Mouse (Mus musculus) heart, adult 2 months (tissue): ENCODE data around the gene Gsg1l. TPM values are rescaled to one million over a fixed set of nuclear protein-coding genes. Genes with fewer than 3 reads are reported as not detected.
A peak's percentile ranks its signal among the peaks of the same experiment; 100 is the strongest.

Experiments
- DNase-seq, 2 experiments: peaks; one replicate each; pipeline ENCODE4 v3.0.0; 2021
- H3K27ac ChIP-seq: fragments of 200-600 bp; 2 replicates; pipeline ENCODE4 v1.8.1; 2022
- H3K27me3 ChIP-seq: fragments of 200-500 bp; 2 replicates; pipeline ENCODE4 v1.6.1; 2012; ENCODE audit warnings: mild to moderate bottlenecking, low read length, inconsistent platforms, mixed read lengths; ENCODE audit not compliant: control insufficient read depth, insufficient read depth
- H3K36me3 ChIP-seq: fragments of 200-500 bp; 2 replicates; pipeline ENCODE4 v1.6.1; 2012; ENCODE audit warnings: low read length, inconsistent platforms; ENCODE audit not compliant: control insufficient read depth, insufficient read depth
- H3K4me1 ChIP-seq: fragments of 200-500 bp; 2 replicates; pipeline ENCODE4 v1.6.1; 2011; ENCODE audit warnings: low read length; ENCODE audit not compliant: control insufficient read depth, insufficient read depth
- H3K4me3 ChIP-seq: fragments of 200-600 bp; 2 replicates; pipeline ENCODE4 v1.8.1; 2022
- H3K79me2 ChIP-seq: fragments of 200-500 bp; replicated peaks from 2 replicates; pipeline ENCODE4 v1.6.1; 2012; ENCODE audit warnings: mild to moderate bottlenecking, inconsistent platforms, low read length, moderate library complexity, mixed read lengths; ENCODE audit not compliant: control insufficient read depth, insufficient read depth
- H3K9ac ChIP-seq: fragments of 200-500 bp; 2 replicates; pipeline ENCODE4 v1.6.1; 2012; ENCODE audit warnings: low read depth, mild to moderate bottlenecking, control low read depth, inconsistent platforms, low read length, mixed read lengths
- CTCF ChIP-seq: fragments of 200-600 bp; IDR thresholded peaks from 2 replicates; pipeline ENCODE4 v1.8.1; 2022; ENCODE audit warnings: antibody characterized with exemption, mild to moderate bottlenecking, moderate library complexity
- EP300 ChIP-seq: fragments of 200-500 bp; IDR thresholded peaks from 2 replicates; pipeline ENCODE4 v1.6.1; 2011; ENCODE audit warnings: low read depth, low read length, control low read depth; ENCODE audit not compliant: insufficient read depth
- POLR2A ChIP-seq: fragments of 200-500 bp; IDR thresholded peaks from 2 replicates; pipeline ENCODE4 v1.6.1; 2011; ENCODE audit warnings: mild to moderate bottlenecking, low read depth, low read length, control low read depth; ENCODE audit not compliant: insufficient read depth
- WGBS: fragments of 180-500 bp; shearing (Covaris S2); methylation state at CpG from one replicate; pipeline ENCODE4 v1.1.7; 2018; 5-methylcytosine and 5-hydroxymethylcytosine counted together
- intact Hi-C: fragments of 180-260 bp; cut with DNase I; formaldehyde crosslinking; loops from one replicate; pipeline ENCODE4 v1.15.1; 2025
- polyA plus RNA-seq: library from polyadenylated mRNA; depleted of rRNA; stranded (reverse); fragments of >200 nt; gene quantifications from 2 replicates; pipeline ENCODE4 v1.2.3, GENCODE M21; 2012
- total RNA-seq, 2 experiments: library from RNA; stranded (reverse); gene quantifications; 2 replicates each; pipeline ENCODE4 v1.2.3; 2021

The Gsg1l gene
- total and polyA plus RNA-seq, 3 experiments: 10.5 to 12.6 (median 11.3) TPM

GRCm38 (mm10) chr7:126007132-126007910 lies 74.9 kb downstream of the Gsg1l start:
- H3K79me2 ChIP-seq: no peaks in the 10 kb centered on the region
- no peak overlapping the region for H3K9ac ChIP-seq
- 90% methylated on average over 10 of the region's 10 CpGs for WGBS
- TF ChIP-seq EP300 (no peak), CTCF (no peak), POLR2A (no peak)
- H3K27me3 ChIP-seq: no peaks in the 10 kb centered on the region
- no peak overlapping the region for H3K27ac ChIP-seq
- no peak overlapping the region for H3K4me3 ChIP-seq
- no peaks in the 10 kb centered on the region for H3K36me3 ChIP-seq
- intact Hi-C loops: no loop called here
- H3K4me1 ChIP-seq: no peaks in the 10 kb centered on the region
- no peak for DNase-seq

- Histone ChIP-seq H3K79me2 (no peaks in the 10 kb centered on the region), H3K4me3 (no peak overlapping the region), H3K27ac (no peak overlapping the region), H3K9ac (no peak overlapping the region), H3K36me3 (no peaks in the 10 kb centered on the region), H3K27me3 (no peaks in the 10 kb centered on the region), H3K4me1 (no peaks in the 10 kb centered on the region)
- TF ChIP-seq EP300 (no peak), CTCF (no peak), POLR2A (no peak)
- 71% methylated on average over 5 of the region's 5 CpGs for WGBS
- no peak for DNase-seq
- intact Hi-C loops: no loop called here
Measured at GRCm38 (mm10) chr7:126005274-126005673, 76.9 kb downstream of the Gsg1l start.

GRCm38 (mm10) chr7:126001683-126002082 lies 80.5 kb downstream of the Gsg1l start:
- Histone ChIP-seq H3K4me3 (no peak overlapping the region), H3K79me2 (no peaks in the 10 kb centered on the region), H3K4me1 (no peaks in the 10 kb centered on the region), H3K9ac (no peak overlapping the region), H3K36me3 (no peaks in the 10 kb centered on the region), H3K27me3 (no peaks in the 10 kb centered on the region), H3K27ac (no peak overlapping the region)
- 82% methylated on average over 5 of the region's 5 CpGs for WGBS
- TF ChIP-seq POLR2A (no peak), CTCF (no peak), EP300 (no peak)
- intact Hi-C loops: no loop called here
- DNase-seq: no peak

DNA sequence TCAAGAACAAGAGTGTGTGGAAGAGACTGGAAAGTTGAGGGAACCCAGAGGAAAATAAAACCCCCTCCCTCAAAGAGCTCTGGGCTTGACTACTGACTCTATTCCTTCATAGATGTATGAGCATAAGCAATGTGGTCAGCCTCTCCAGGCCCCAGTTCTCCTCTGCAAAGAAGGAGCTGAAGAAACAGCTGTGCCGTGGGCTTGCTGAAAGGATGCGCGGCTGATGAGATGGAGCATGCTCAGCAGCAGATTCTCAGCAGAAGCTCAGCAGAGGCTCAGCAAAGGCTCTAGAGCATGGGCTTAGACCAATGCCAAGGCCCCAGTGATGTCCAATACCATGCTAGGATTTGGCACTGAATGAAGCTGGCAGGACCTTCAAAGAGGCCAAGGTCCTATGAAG lies 82.3 kb downstream of the Gsg1l start:
- no peaks in the 10 kb centered on the region for H3K36me3 ChIP-seq
- intact Hi-C loops: no loop called here
- H3K4me3 ChIP-seq: no peak overlapping the region
- H3K4me1 ChIP-seq: no peaks in the 10 kb centered on the region
- H3K9ac ChIP-seq: no peak overlapping the region
- no peaks in the 10 kb centered on the region for H3K79me2 ChIP-seq
- H3K27ac ChIP-seq: no peak overlapping the region
- DNase-seq: no peak
- WGBS: 90% methylated on average over 3 of the region's 3 CpGs
- TF ChIP-seq POLR2A: no peak
- no peak for TF ChIP-seq EP300
- TF ChIP-seq CTCF: no peak
- no peaks in the 10 kb centered on the region for H3K27me3 ChIP-seq

DNA sequence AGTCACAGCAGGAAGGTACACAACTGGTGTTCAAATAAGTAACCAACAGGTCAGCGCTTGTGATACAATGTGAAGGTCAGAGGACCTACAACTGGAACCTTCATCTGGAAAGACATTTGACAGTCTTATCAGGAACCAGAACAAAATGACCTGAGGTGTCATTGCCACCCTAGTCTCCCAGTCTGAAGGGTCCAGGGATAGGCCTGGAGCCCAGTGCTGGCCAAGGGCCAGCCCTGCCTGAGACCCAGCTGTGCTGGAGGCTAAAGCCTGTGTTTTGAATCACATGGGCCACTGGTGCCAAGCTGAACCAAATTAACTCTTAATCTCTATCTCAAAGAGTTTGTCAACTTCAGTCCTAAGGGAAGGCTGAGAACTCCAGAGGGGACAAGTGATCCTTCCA lies 86.1 kb downstream of the Gsg1l start:
- H3K79me2 ChIP-seq: no peaks in the 10 kb centered on the region
- peak overlapping the region; percentile 70 for H3K27ac ChIP-seq
- H3K36me3 ChIP-seq: no peaks in the 10 kb centered on the region
- H3K4me3 ChIP-seq: no peak overlapping the region
- TF ChIP-seq EP300 (0 out of 2 replicates have a peak, but pooled peaks have one; percentile 12), POLR2A (no peak)
- H3K27me3 ChIP-seq: no peaks in the 10 kb centered on the region
- intact Hi-C loops: no loop called here
- 61% methylated on average over 1 of the region's 1 CpGs for WGBS
- DNase-seq: peak; percentile 58 to 77
- no peaks in the 10 kb centered on the region for H3K4me1 ChIP-seq
- no peak overlapping the region for H3K9ac ChIP-seq

- Histone ChIP-seq H3K4me3 (no peak overlapping the region), H3K4me1 (peaks cover 2% of the 10 kb centered on the region; the same call in 1 of the 2 replicates), H3K36me3 (no peaks in the 10 kb centered on the region), H3K79me2 (no peaks in the 10 kb centered on the region), H3K9ac (no peak overlapping the region), H3K27ac (no peak overlapping the region), H3K27me3 (no peaks in the 10 kb centered on the region)
- no peak for DNase-seq
- TF ChIP-seq CTCF: no peak
- no peak for TF ChIP-seq POLR2A
- no peak for TF ChIP-seq EP300
- intact Hi-C loops: no loop called here
- WGBS: 69% methylated on average over 6 of the region's 6 CpGs
Measured at GRCm38 (mm10) chr7:125992356-125992891, 89.8 kb downstream of the Gsg1l start.
